Mouse (Mus musculus) heart, embryonic 12.5 days (tissue): Measurements from ENCODE around the gene Relb. TPM values are rescaled to one million over a fixed set of nuclear protein-coding genes. Genes with fewer than 3 reads are reported as not detected.

Source experiments
- ATAC-seq: fragments of 200-750 bp; cut with Nextera tagmentation; 2 replicates; pipeline ENCODE4 v1.8.0; 2017; ENCODE audit warnings: moderate TSS enrichment, moderate library complexity; ENCODE audit not compliant: insufficient number of reproducible peaks, low FRiP score
- H3K27ac ChIP-seq: fragments of 300-500 bp; sonication (generic); 2 replicates; pipeline ENCODE4 v1.5.1; 2016; ENCODE audit warnings: mild to moderate bottlenecking, moderate library complexity; ENCODE audit not compliant: poor library complexity, severe bottlenecking
- H3K27me3 ChIP-seq: fragments of 300-500 bp; sonication (generic); replicated peaks from 2 replicates; pipeline ENCODE4 v1.6.1; 2016; ENCODE audit warnings: mild to moderate bottlenecking, moderate library complexity
- H3K36me3 ChIP-seq: fragments of 300-500 bp; sonication (generic); 2 replicates; pipeline ENCODE4 v1.6.1; 2016; ENCODE audit warnings: mild to moderate bottlenecking, moderate library complexity
- H3K4me1 ChIP-seq: fragments of 300-500 bp; sonication (generic); replicated peaks from 2 replicates; pipeline ENCODE4 v1.6.1; 2016; ENCODE audit warnings: mild to moderate bottlenecking
- H3K4me2 ChIP-seq: fragments of 300-500 bp; sonication (generic); 2 replicates; pipeline ENCODE4 v1.6.1; 2016; ENCODE audit warnings: mild to moderate bottlenecking, moderate library complexity
- H3K4me3 ChIP-seq: fragments of 300-500 bp; sonication (generic); 2 replicates; pipeline ENCODE4 v1.5.1; 2016; ENCODE audit warnings: mild to moderate bottlenecking
- H3K9ac ChIP-seq: fragments of 300-500 bp; sonication (generic); 2 replicates; pipeline ENCODE4 v1.6.1; 2016; ENCODE audit warnings: mild to moderate bottlenecking, moderate library complexity
- H3K9me3 ChIP-seq: fragments of 300-500 bp; sonication (generic); replicated peaks from 2 replicates; pipeline ENCODE4 v1.6.1; 2016; ENCODE audit warnings: mild to moderate bottlenecking, moderate library complexity
- WGBS: fragments of 180-500 bp; shearing (Covaris S2); methylation state at CpG from one replicate; pipeline ENCODE4 v1.1.7; 2016; 5-methylcytosine and 5-hydroxymethylcytosine counted together
- polyA plus RNA-seq: library from polyadenylated mRNA; unstranded; fragments of >200 nt; fragmentation: Nextera tagmentation; extraction: Ambion mirVana; gene quantifications from 2 replicates; pipeline ENCODE4 v1.2.1, GENCODE M21; 2016

The Relb gene
- polyA plus RNA-seq, 1 experiment from 2014 or later, result 4.7 TPM

GRCm38 (mm10) chr7:19664955-19665841 lies 36.0 kb upstream of the Relb start, which contains the start of gene Clptm1:
TSS of gene Clptm1 (minus strand) at chr7:19665033.
- Histone ChIP-seq H3K4me1 (peaks cover 34% of the 10 kb centered on the region), H3K9ac (peak within 1 kb of the TSS; percentile 98), H3K4me3 (peak within 1 kb of the TSS; percentile 89), H3K36me3 (peaks cover 9% of the 10 kb centered on the region; the same call in 1 of the 2 replicates), H3K9me3 (no peaks in the 10 kb centered on the region), H3K27me3 (no peaks in the 10 kb centered on the region), H3K4me2 (peak within 1 kb of the TSS; percentile 92), H3K27ac (peak within 1 kb of the TSS; percentile 91)
- ATAC-seq, result peak; percentile 93
- under 1% methylated on average over 60 of the region's 63 CpGs for WGBS

GRCm38 (mm10) chr7:19664455-19664954 lies 35.3 kb upstream of the Relb start:
- Histone ChIP-seq H3K9ac (peak overlapping the region; percentile 98), H3K27ac (peak overlapping the region; percentile 46), H3K9me3 (no peaks in the 10 kb centered on the region), H3K27me3 (no peaks in the 10 kb centered on the region), H3K4me1 (peaks cover 34% of the 10 kb centered on the region), H3K4me2 (peak overlapping the region; percentile 92), H3K4me3 (peak overlapping the region; percentile 89), H3K36me3 (peaks cover 14% of the 10 kb centered on the region; the same call in 1 of the 2 replicates)
- under 1% methylated on average over 37 of the region's 37 CpGs for WGBS
- ATAC-seq, result peak; percentile 27

- Histone ChIP-seq H3K36me3 (peaks cover 14% of the 10 kb centered on the region; the same call in 1 of the 2 replicates), H3K27me3 (no peaks in the 10 kb centered on the region), H3K4me2 (peak overlapping the region; percentile 92), H3K9ac (peak overlapping the region; percentile 98), H3K27ac (0 out of 2 replicates have a peak overlapping the region, but pooled peaks have one; percentile 46), H3K4me1 (peaks cover 29% of the 10 kb centered on the region), H3K9me3 (no peaks in the 10 kb centered on the region), H3K4me3 (peak overlapping the region; percentile 89)
- WGBS, result 14% methylated on average over 8 of the region's 8 CpGs
- no peak for ATAC-seq
These were observed 34.7 kb upstream of the Relb start for GRCm38 (mm10) chr7:19663940-19664339.

- H3K4me1 ChIP-seq, result peaks cover 19% of the 10 kb centered on the region
- H3K9me3 ChIP-seq, result no peaks in the 10 kb centered on the region
- peaks cover 82% of the 10 kb centered on the region for H3K36me3 ChIP-seq
- 61% methylated on average over 2 of the region's 2 CpGs for WGBS
- H3K4me2 ChIP-seq, result no peak overlapping the region
- no peaks in the 10 kb centered on the region for H3K27me3 ChIP-seq
- no peak overlapping the region for H3K27ac ChIP-seq
- H3K4me3 ChIP-seq, result no peak overlapping the region
- no peak for ATAC-seq
- no peak overlapping the region for H3K9ac ChIP-seq
These were observed 23.4 kb upstream of the Relb start for GRCm38 (mm10) chr7:19652614-19653013.

- Histone ChIP-seq H3K4me3 (no peak overlapping the region), H3K36me3 (peaks cover 85% of the 10 kb centered on the region), H3K4me1 (peaks cover 12% of the 10 kb centered on the region; the same call in 1 of the 2 replicates), H3K4me2 (no peak overlapping the region), H3K27ac (no peak overlapping the region), H3K9me3 (no peaks in the 10 kb centered on the region), H3K27me3 (no peaks in the 10 kb centered on the region), H3K9ac (no peak overlapping the region)
- 72% methylated on average over 6 of the region's 6 CpGs for WGBS
- no peak for ATAC-seq
These were observed 22.0 kb upstream of the Relb start for GRCm38 (mm10) chr7:19651063-19651786.

- Histone ChIP-seq H3K4me3 (no peak overlapping the region), H3K9ac (no peak overlapping the region), H3K4me2 (no peak overlapping the region), H3K27me3 (no peaks in the 10 kb centered on the region), H3K9me3 (no peaks in the 10 kb centered on the region), H3K4me1 (no peaks in the 10 kb centered on the region), H3K36me3 (peaks cover 97% of the 10 kb centered on the region), H3K27ac (no peak overlapping the region)
- ATAC-seq, result no peak
- 89% methylated on average over 4 of the region's 4 CpGs for WGBS
These were observed 12.0 kb upstream of the Relb start for GRCm38 (mm10) chr7:19641223-19641622.

- no peaks in the 10 kb centered on the region for H3K9me3 ChIP-seq
- WGBS, result 86% methylated on average over 11 of the region's 11 CpGs
These were observed 6.0 kb upstream of the Relb start for GRCm38 (mm10) chr7:19635074-19635827.

GRCm38 (mm10) chr7:19634591-19634990 lies 5.4 kb upstream of the Relb start:
- no peak overlapping the region for H3K4me2 ChIP-seq
- ATAC-seq, result no peak
- no peaks in the 10 kb centered on the region for H3K27me3 ChIP-seq
- no peaks in the 10 kb centered on the region for H3K4me1 ChIP-seq
- H3K9ac ChIP-seq, result no peak overlapping the region
- H3K27ac ChIP-seq, result no peak overlapping the region
- 95% methylated on average over 2 of the region's 2 CpGs for WGBS
- H3K36me3 ChIP-seq, result peaks cover 79% of the 10 kb centered on the region
- no peaks in the 10 kb centered on the region for H3K9me3 ChIP-seq
- no peak overlapping the region for H3K4me3 ChIP-seq

More at GRCm38 (mm10) chr7:19635074-19635827, 6.0 kb upstream of the Relb start:
- H3K27ac ChIP-seq, result no peak overlapping the region
- peaks cover 86% of the 10 kb centered on the region for H3K36me3 ChIP-seq
- no peak for ATAC-seq
- H3K4me1 ChIP-seq, result no peaks in the 10 kb centered on the region
- H3K4me3 ChIP-seq, result no peak overlapping the region
- H3K4me2 ChIP-seq, result no peak overlapping the region
- no peak overlapping the region for H3K9ac ChIP-seq
- H3K27me3 ChIP-seq, result no peaks in the 10 kb centered on the region

- Histone ChIP-seq H3K4me2 (no peak overlapping the region), H3K36me3 (peaks cover 72% of the 10 kb centered on the region), H3K27me3 (no peaks in the 10 kb centered on the region), H3K27ac (no peak overlapping the region), H3K9ac (no peak overlapping the region), H3K4me3 (no peak overlapping the region), H3K4me1 (no peaks in the 10 kb centered on the region), H3K9me3 (no peaks in the 10 kb centered on the region)
- no peak for ATAC-seq
- 91% methylated on average over 15 of the region's 15 CpGs for WGBS
These were observed 4.6 kb upstream of the Relb start for GRCm38 (mm10) chr7:19633855-19634254.

- 88% methylated on average over 17 of the region's 17 CpGs for WGBS
- no peak overlapping the region for H3K9ac ChIP-seq
- no peak for ATAC-seq
- H3K27ac ChIP-seq, result no peak overlapping the region
- no peak overlapping the region for H3K4me2 ChIP-seq
- H3K4me3 ChIP-seq, result no peak overlapping the region
- no peaks in the 10 kb centered on the region for H3K4me1 ChIP-seq
- peaks cover 65% of the 10 kb centered on the region for H3K36me3 ChIP-seq
- no peaks in the 10 kb centered on the region for H3K9me3 ChIP-seq
- no peaks in the 10 kb centered on the region for H3K27me3 ChIP-seq
These were observed 4.0 kb upstream of the Relb start for GRCm38 (mm10) chr7:19633197-19633596.
